Mouse (Mus musculus) embryo, embryonic 10.5 days (tissue): ENCODE data around the gene Gm20855.
"Not testable (repeated sequence)": the region's sequence is repeated elsewhere in the genome, so short reads cannot be mapped to it uniquely, and the experiment has no call there.

Source experiments
- DNase-seq: peaks from one replicate; pipeline ENCODE4 v3.0.0-alpha.2; 2015; ENCODE audit warnings: low spot score

Gene Gm20855

GRCm38 (mm10) chrY:35131733-35132132 lies at the start of gene Gm20855:
TSS of gene Gm20855 (minus strand) at chrY:35131833.
- not testable (repeated sequence) for DNase-seq
